Mouse (Mus musculus): ENCODE results near the gene 1700008O03Rik. TPM values are rescaled to one million over a fixed set of nuclear protein-coding genes. Genes with fewer than 3 reads are reported as not detected.

1700008O03Rik gene
- polyA plus RNA-seq (2012; rRNA removed): 0.19 and 0.22 TPM in 2 replicates

DNA sequence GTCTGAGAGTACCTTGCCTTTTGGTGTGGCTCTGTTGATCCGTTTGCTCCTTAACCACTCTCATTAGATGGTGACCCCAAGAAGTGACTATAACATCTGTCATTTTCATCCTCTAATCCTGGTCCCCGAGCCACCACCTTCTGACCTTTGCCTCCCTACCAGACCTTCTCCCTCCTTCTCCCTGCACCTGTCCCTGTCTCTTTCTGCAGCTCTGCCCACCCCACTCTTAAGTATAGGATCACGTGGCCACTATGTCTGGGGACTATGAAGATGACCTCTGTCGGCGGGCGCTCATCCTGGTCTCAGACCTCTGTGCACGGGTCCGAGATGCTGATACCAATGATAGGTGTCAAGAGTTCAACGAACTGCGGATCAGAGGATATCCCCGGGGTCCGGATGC lies at the start of gene 1700008O03Rik:
Gene 1700008O03Rik, minus strand, starts transcription at position 101 of the 400 bp plus-strand sequence.

DNA sequence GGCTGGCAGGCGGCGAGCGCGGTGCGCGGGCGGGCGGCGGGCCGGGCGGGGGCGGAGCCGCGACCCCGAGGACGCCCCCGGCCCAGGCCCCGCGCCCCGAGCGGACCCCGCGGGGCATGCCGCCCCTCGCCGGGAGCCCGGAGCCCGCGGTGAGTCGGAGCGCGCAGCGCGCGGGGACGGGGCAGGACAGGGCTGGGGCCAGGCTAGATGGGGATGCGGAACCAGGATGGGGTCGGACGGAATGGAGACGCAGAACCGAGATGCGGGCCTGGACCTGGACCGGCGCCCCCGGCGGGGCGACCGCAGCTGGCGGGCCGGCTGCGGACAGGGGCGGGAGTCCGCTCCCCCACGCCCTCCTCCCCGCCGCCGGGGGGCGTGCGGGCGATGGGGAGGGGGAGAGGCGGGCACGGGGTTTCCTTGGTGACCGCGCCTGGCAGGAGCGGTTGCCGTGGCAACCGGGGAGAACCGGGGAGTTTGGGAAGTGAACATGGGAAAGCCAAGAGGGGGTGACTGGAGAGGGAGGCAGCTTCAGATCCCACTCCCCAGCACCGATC lies 43.4 kb upstream of the 1700008O03Rik start, which contains the start of gene Lrrc4b:
Gene Lrrc4b, plus strand, starts transcription at position 51 of the 554 bp plus-strand sequence.

GRCm38 (mm10) chr7:44383980-44384715 lies 1.5 kb downstream of the 1700008O03Rik start, which contains the start of gene Syt3:
Syt3 (plus strand) TSS chr7:44384102.

Other genes starting within 250 kb of the 1700008O03Rik start
- not detected in 2 replicates for gene Klk1b16, start 249.1 kb downstream of the 1700008O03Rik start, polyA plus RNA-seq (2012; rRNA removed)
- not detected in 2 replicates for gene Klk1b24, start 197.6 kb downstream of the 1700008O03Rik start, polyA plus RNA-seq (2012; rRNA removed)
- gene Klk1b3, start 187.6 kb downstream of the 1700008O03Rik start, polyA plus RNA-seq (2012; rRNA removed): not detected in 2 replicates
- 0.13 and 0.50 TPM in 2 replicates for gene Klk1b4, start 178.4 kb downstream of the 1700008O03Rik start, polyA plus RNA-seq (2012; rRNA removed)
- not detected in 2 replicates for gene Klk1b5, start 169.9 kb downstream of the 1700008O03Rik start, polyA plus RNA-seq (2012; rRNA removed)
- gene Klk1, start 160.5 kb downstream of the 1700008O03Rik start, polyA plus RNA-seq (2012; rRNA removed): 0.08 and 0.67 TPM in 2 replicates
- gene Gm36864, start 149.6 kb downstream of the 1700008O03Rik start, polyA plus RNA-seq (2012; rRNA removed): not detected in 2 replicates
- gene 1700028J19Rik, start 139.1 kb downstream of the 1700008O03Rik start, polyA plus RNA-seq (2012; rRNA removed): 0.71 TPM in 2 replicates
- 33.2 and 37.0 TPM in 2 replicates for gene 2410002F23Rik, start 139.1 kb downstream of the 1700008O03Rik start, polyA plus RNA-seq (2012; rRNA removed)
- gene Acp4, start 128.4 kb downstream of the 1700008O03Rik start, polyA plus RNA-seq (2012; rRNA removed): not detected in 2 replicates
- not detected in 2 replicates for gene Gm15517, start 124.4 kb downstream of the 1700008O03Rik start, polyA plus RNA-seq (2012; rRNA removed)
- gene Clec11a, start 78.9 kb downstream of the 1700008O03Rik start, polyA plus RNA-seq (2012; rRNA removed): 0.78 and 0.94 TPM in 2 replicates
- 0.02 and 0.04 TPM in 2 replicates for gene Shank1, start 75.6 kb downstream of the 1700008O03Rik start, polyA plus RNA-seq (2012; rRNA removed)
- gene Syt3, start 1.7 kb downstream of the 1700008O03Rik start, polyA plus RNA-seq (2012; rRNA removed): 0.02 and 0.04 TPM in 2 replicates
- 0.02 TPM in 1 of 2 replicates, not detected in the other for gene Lrrc4b, start 43.2 kb upstream of the 1700008O03Rik start, polyA plus RNA-seq (2012; rRNA removed)
- 52.0 and 53.0 TPM in 2 replicates for gene Aspdh, start 79.6 kb upstream of the 1700008O03Rik start, polyA plus RNA-seq (2012; rRNA removed)
- 121 and 139 TPM in 2 replicates for gene Josd2, start 82.2 kb upstream of the 1700008O03Rik start, polyA plus RNA-seq (2012; rRNA removed)
- 45.3 and 47.9 TPM in 2 replicates for gene Emc10, start 110.7 kb upstream of the 1700008O03Rik start, polyA plus RNA-seq (2012; rRNA removed)
- gene Fam71e1, start 110.8 kb upstream of the 1700008O03Rik start, polyA plus RNA-seq (2012; rRNA removed): 1.9 and 2.3 TPM in 2 replicates
- 0.13 and 0.14 TPM in 2 replicates for gene Mybpc2, start 138.8 kb upstream of the 1700008O03Rik start, polyA plus RNA-seq (2012; rRNA removed)
- 4.1 and 5.5 TPM in 2 replicates for gene Spib, start 146.3 kb upstream of the 1700008O03Rik start, polyA plus RNA-seq (2012; rRNA removed)
- 24.7 and 28.8 TPM in 2 replicates for gene Pold1, start 163.0 kb upstream of the 1700008O03Rik start, polyA plus RNA-seq (2012; rRNA removed)
- gene Nr1h2, start 168.1 kb upstream of the 1700008O03Rik start, polyA plus RNA-seq (2012; rRNA removed): 32.8 and 37.0 TPM in 2 replicates
- gene Napsa, start 186.6 kb upstream of the 1700008O03Rik start, polyA plus RNA-seq (2012; rRNA removed): 12.1 and 13.7 TPM in 2 replicates
- gene Kcnc3, start 204.8 kb upstream of the 1700008O03Rik start, polyA plus RNA-seq (2012; rRNA removed): 0.36 TPM in 2 replicates